ENCODE assay signal across 8 mouse cellular contexts in genomic region chr19:46762992-46763342, GRCm38 (mm10). TPM values are rescaled to one million over a fixed set of nuclear protein-coding genes. Genes with fewer than 3 reads are reported as not detected.
DNase-seq lines count a peak whose midpoint lies in the region; ATAC-seq and TF ChIP-seq lines count a peak whose summit lies in the region.

No protein-coding gene starts in this region.

- H3K4me1 ChIP-seq in heart, postnatal 0 days (ENCODE audit: control insufficient read depth, insufficient read depth), result peaks cover 19% of the 10 kb centered on the region
- peaks cover 13% of the 10 kb centered on the region for H3K4me1 ChIP-seq in liver, postnatal 0 days (ENCODE audit: insufficient read depth)

- H3K27me3 ChIP-seq in heart, postnatal 0 days (ENCODE audit: control insufficient read depth, insufficient read depth, low read length), result peaks cover 8% of the 10 kb centered on the region
- H3K27me3 ChIP-seq in liver, postnatal 0 days (ENCODE audit: insufficient read depth, low read length), result peaks cover 6% of the 10 kb centered on the region; the same call in 1 of the 2 replicates

- H3K4me2 ChIP-seq in heart, postnatal 0 days (ENCODE audit: low read depth, low read length), result peak overlapping the region; percentile 81
- peak overlapping the region; percentile 99 for H3K4me2 ChIP-seq in liver, postnatal 0 days (ENCODE audit: low read depth, low read length)

- H3K9ac ChIP-seq in heart, postnatal 0 days (replicated peaks; ENCODE audit: low read depth, low read length), result peak overlapping the region; percentile 75; the same call in 1 of the 2 replicates
- H3K9ac ChIP-seq in liver, postnatal 0 days (replicated peaks), result peak overlapping the region; percentile 90

- peak; percentile 44 for DNase-seq in embryo, embryonic 11 days
- DNase-seq in embryo, embryonic 9.5 days (ENCODE audit: extremely low spot score), result no peak
- peak; percentile 50 for DNase-seq in spleen, adult 12 weeks (ENCODE audit: low spot score)
- no peak for DNase-seq in spleen, adult 18-20 months
- DNase-seq in heart, postnatal 0 days (ENCODE audit: low spot score), result no peak
- peak; percentile 26 for DNase-seq in liver, postnatal 0 days
- DNase-seq in adipocyte (ENCODE audit: low spot score), result no peak
- DNase-seq in adrenal gland, postnatal 4 days (ENCODE audit: low spot score in 2 of 2), result no peak

- no peaks in the 10 kb centered on the region for H3K36me3 ChIP-seq in heart, postnatal 0 days (replicated peaks; ENCODE audit: control insufficient read depth, insufficient read depth, low read length)
- no peaks in the 10 kb centered on the region for H3K36me3 ChIP-seq in liver, postnatal 0 days (replicated peaks; ENCODE audit: insufficient read depth, low read length)

- H3K27ac ChIP-seq in heart, postnatal 0 days (ENCODE audit: low read depth), result no peak overlapping the region
- no peak overlapping the region for H3K27ac ChIP-seq in liver, postnatal 0 days (ENCODE audit: low read depth)

- peak overlapping the region; percentile 96 for H3K4me3 ChIP-seq in heart, postnatal 0 days (ENCODE audit: low read depth, low read length)
- H3K4me3 ChIP-seq in liver, postnatal 0 days (ENCODE audit: low read depth, low read length), result peak overlapping the region; percentile 99

- TF ChIP-seq CTCF in heart, postnatal 0 days (IDR thresholded peaks at IDR 0.05; ENCODE audit: low read depth), result no peak
- no peak for TF ChIP-seq CTCF in liver, postnatal 0 days (IDR thresholded peaks at IDR 0.05; ENCODE audit: low read depth)

- no peak for TF ChIP-seq EP300 in heart, postnatal 0 days (IDR thresholded peaks at IDR 0.05; ENCODE audit: low read depth)
- TF ChIP-seq EP300 in liver, postnatal 0 days (IDR thresholded peaks at IDR 0.05; ENCODE audit: low read depth), result no peak

- no peak for ATAC-seq in heart, postnatal 0 days (ENCODE audit: insufficient read depth, low read depth)
- ATAC-seq in liver, postnatal 0 days, result no peak

- 3% methylated on average over 19 of the region's 19 CpGs for WGBS in heart, postnatal 0 days
- WGBS in liver, postnatal 0 days (ENCODE audit: insufficient replicate concordance), result 2% methylated on average over 19 of the region's 19 CpGs

- H3K9me3 ChIP-seq in heart, postnatal 0 days (replicated peaks; ENCODE audit: control insufficient read depth, low read length), result no peaks in the 10 kb centered on the region
- H3K9me3 ChIP-seq in liver, postnatal 0 days (ENCODE audit: low read length), result no peaks in the 10 kb centered on the region

RNA-seq across cellular contexts. Expression of gene Cnnm2, which starts 1.6 kb away (rescaled TPM):
- 11.0 and 15.0 TPM in 2 replicates for total RNA-seq in heart, postnatal 0 days (2014; rRNA removed; ENCODE audit: low replicate concordance)
- 1.8 and 2.1 TPM in 2 replicates for polyA plus RNA-seq in heart, postnatal 0 days (2015; fragmentation: Nextera tagmentation; extraction: Ambion mirVana)
- 1.6 and 2.0 TPM in 2 replicates for polyA plus RNA-seq in liver, postnatal 0 days (2015; fragmentation: Nextera tagmentation; extraction: Ambion mirVana)
- total RNA-seq in adrenal gland, postnatal 4 days (2021), result 10 to 100 TPM; 13.9 to 15.0 TPM

RNA-seq across cellular contexts. Expression of gene As3mt, which starts 55.7 kb away (rescaled TPM):
- 24.1 and 33.7 TPM in 2 replicates for total RNA-seq in heart, postnatal 0 days (2014; rRNA removed; ENCODE audit: low replicate concordance)
- 54.4 and 61.7 TPM in 2 replicates for polyA plus RNA-seq in heart, postnatal 0 days (2015; fragmentation: Nextera tagmentation; extraction: Ambion mirVana)
- 28.4 and 30.1 TPM in 2 replicates for polyA plus RNA-seq in liver, postnatal 0 days (2015; fragmentation: Nextera tagmentation; extraction: Ambion mirVana)
- 10 to 100 TPM; 64.6 to 73.2 TPM for total RNA-seq in adrenal gland, postnatal 4 days (2021)

Comparison
In these comparisons a context has a peak if more than half of its experiments do, and no peak if none do; other contexts are left out.
1. DNase-seq: peak in embryo, embryonic 11 days (single experiment), spleen, adult 12 weeks (single experiment) and liver, postnatal 0 days (single experiment); none in embryo, embryonic 9.5 days (single experiment), spleen, adult 18-20 months (0 of 2), heart, postnatal 0 days (single experiment), adipocyte (single experiment) and adrenal gland, postnatal 4 days (0 of 2).